Comparison of ENCODE assay signal across 8 mouse cellular contexts in the genomic region with DNA sequence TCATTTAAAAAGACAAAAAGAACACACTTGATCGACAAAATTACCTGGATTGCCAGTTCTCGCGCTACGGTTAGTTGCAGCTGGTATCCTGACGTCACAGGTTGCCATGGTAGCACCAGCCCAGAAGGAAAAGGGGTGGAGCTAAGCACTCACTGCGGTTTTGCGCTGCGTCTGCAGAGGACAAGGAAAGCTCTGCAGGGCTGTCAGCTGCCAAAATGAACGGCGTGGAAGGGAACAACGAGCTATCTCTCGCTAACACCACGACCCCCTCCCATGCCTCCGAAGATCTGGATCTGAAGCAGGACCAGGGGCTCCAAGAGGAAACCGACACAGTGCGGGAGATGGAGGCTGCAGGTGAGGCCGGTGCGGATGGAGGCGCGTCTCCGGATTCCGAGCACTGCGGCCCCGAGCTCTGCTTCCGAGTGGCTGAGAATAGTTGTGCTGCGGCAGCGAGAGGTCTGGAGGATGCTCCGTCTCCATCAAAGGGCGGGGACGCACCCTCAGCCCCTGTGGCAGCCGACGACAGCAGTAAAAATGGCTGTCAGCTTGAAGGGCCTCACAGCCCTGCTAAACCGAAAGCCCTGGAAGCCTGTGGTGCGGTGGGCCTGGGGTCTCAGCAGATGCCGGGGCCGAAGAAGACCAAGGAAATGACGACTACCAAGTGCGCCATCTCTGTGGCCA. TPM values are rescaled to one million over a fixed set of nuclear protein-coding genes. Genes with fewer than 3 reads are reported as not detected.
A peak's percentile ranks its signal among the peaks of the same experiment; 100 is the strongest.
DNase-seq lines count a peak whose midpoint lies in the region; ATAC-seq and TF ChIP-seq lines count a peak whose summit lies in the region.

A gene (plus strand): TSS at position 144 of the 681 bp plus-strand sequence.

- WGBS in forebrain, postnatal 0 days = 3% methylated on average over 38 of the region's 38 CpGs
- WGBS in lung, adult 2 months = 2% methylated on average over 38 of the region's 38 CpGs
- under 1% methylated on average over 38 of the region's 38 CpGs for WGBS in neural tube, embryonic 15.5 days

- H3K27me3 ChIP-seq in forebrain, postnatal 0 days (ENCODE audit: insufficient read depth, low read length) = no peaks in the 10 kb centered on the region
- no peaks in the 10 kb centered on the region for H3K27me3 ChIP-seq in neural tube, embryonic 15.5 days (replicated peaks)

- peak; percentile 99 for DNase-seq in MN1 (ENCODE audit: low spot score)
- DNase-seq in cerebellum, adult 8-10 months = peak; percentile 93
- DNase-seq in forebrain, postnatal 0 days = peak; percentile 98
- peak; percentile 92 for DNase-seq in heart, postnatal 4 days
- peak; percentile 94 to 96 for DNase-seq in layer of hippocampus, adult 2 months (ENCODE audit: low spot score in 2 of 2)
- peak; percentile 89 for DNase-seq in lung, adult 2 months
- peak; percentile 92 for DNase-seq in testis, postnatal 10 days (ENCODE audit: low spot score)

- H3K4me2 ChIP-seq in forebrain, postnatal 0 days (ENCODE audit: low read depth) = peak within 1 kb of the TSS; percentile 73
- peak within 1 kb of the TSS; percentile 86 for H3K4me2 ChIP-seq in neural tube, embryonic 15.5 days

- H3K9ac ChIP-seq in forebrain, postnatal 0 days = peak within 1 kb of the TSS; percentile 98
- peak within 1 kb of the TSS; percentile 95 for H3K9ac ChIP-seq in neural tube, embryonic 15.5 days (replicated peaks)

- H3K4me1 ChIP-seq in forebrain, postnatal 0 days (ENCODE audit: insufficient read depth) = peaks cover 20% of the 10 kb centered on the region
- peaks cover 3% of the 10 kb centered on the region; the same call in 1 of the 2 replicates for H3K4me1 ChIP-seq in lung, adult 2 months (ENCODE audit: control insufficient read depth, insufficient read depth, low read length)
- H3K4me1 ChIP-seq in neural tube, embryonic 15.5 days = peaks cover 40% of the 10 kb centered on the region

- H3K4me3 ChIP-seq in forebrain, postnatal 0 days (ENCODE audit: low read depth, low read length) = peak within 1 kb of the TSS; percentile 82
- peak within 1 kb of the TSS; percentile 88 for H3K4me3 ChIP-seq in layer of hippocampus, adult 2 months
- H3K4me3 ChIP-seq in lung, adult 2 months (replicated peaks; ENCODE audit: extremely low read depth, low read depth, low read length) = peak within 1 kb of the TSS; percentile 68
- peak within 1 kb of the TSS; percentile 79 for H3K4me3 ChIP-seq in neural tube, embryonic 15.5 days (replicated peaks)

- TF ChIP-seq POLR2A in lung, adult 2 months (IDR thresholded peaks at IDR 0.05; ENCODE audit: borderline replicate concordance, extremely low read depth, low read depth, low read length) = peak; percentile 82; the same call in 1 of the 2 replicates

- H3K27ac ChIP-seq in forebrain, postnatal 0 days (ENCODE audit: low read depth, low read length) = peak within 1 kb of the TSS; percentile 100
- H3K27ac ChIP-seq in layer of hippocampus, adult 2 months = peak within 1 kb of the TSS; percentile 100
- peak within 1 kb of the TSS; percentile 99 for H3K27ac ChIP-seq in neural tube, embryonic 15.5 days (replicated peaks)

- TF ChIP-seq CTCF in forebrain, postnatal 0 days (IDR thresholded peaks at IDR 0.05; ENCODE audit: low read depth) = peak; percentile 33
- TF ChIP-seq CTCF in layer of hippocampus, adult 2 months (conservative IDR thresholded peaks at IDR 0.05) = no peak
- TF ChIP-seq CTCF in lung, adult 2 months (IDR thresholded peaks at IDR 0.05; ENCODE audit: insufficient read depth, low read length) = no peak

- ATAC-seq in forebrain, postnatal 0 days = peak; percentile 99
- peak; percentile 99 for ATAC-seq in neural tube, embryonic 15.5 days (ENCODE audit: low FRiP score)

- H3K9me3 ChIP-seq in forebrain, postnatal 0 days (ENCODE audit: low read length) = no peaks in the 10 kb centered on the region
- no peaks in the 10 kb centered on the region for H3K9me3 ChIP-seq in neural tube, embryonic 15.5 days (replicated peaks)

- H3K36me3 ChIP-seq in forebrain, postnatal 0 days (ENCODE audit: insufficient read depth) = no peaks in the 10 kb centered on the region
- peaks cover 3% of the 10 kb centered on the region; the same call in 1 of the 2 replicates for H3K36me3 ChIP-seq in neural tube, embryonic 15.5 days

RNA-seq across cellular contexts. Expression of the gene that starts here (rescaled TPM):
- 400 and 473 TPM in 2 replicates for total RNA-seq in forebrain, postnatal 0 days (2014; rRNA removed)
- polyA plus RNA-seq in forebrain, postnatal 0 days (2015; fragmentation: Nextera tagmentation; extraction: Ambion mirVana) = 287 and 333 TPM in 2 replicates
- 10 to 100 TPM; 17.7 to 18.9 TPM for total RNA-seq in heart, postnatal 4 days (2021)
- total RNA-seq in layer of hippocampus, adult 2 months (2021) = 100 to 1,000 TPM; 348 to 365 TPM
- 7.2 and 13.0 TPM in 2 replicates for polyA plus RNA-seq in lung, adult 2 months (2012; rRNA removed)
- polyA plus RNA-seq in neural tube, embryonic 15.5 days (2015; fragmentation: Nextera tagmentation; extraction: Ambion mirVana) = 348 and 414 TPM in 2 replicates

Comparison
In these comparisons a context has a peak if more than half of its experiments do, and no peak if none do; other contexts are left out.
1. Peak in every context shown above with its lines: DNase-seq, ATAC-seq, H3K4me3 ChIP-seq and H3K27ac ChIP-seq.
2. RNA of the gene that starts here (total RNA-seq): 400 to 473 TPM in forebrain, postnatal 0 days and 348 to 365 TPM in layer of hippocampus, adult 2 months; 17.7 to 18.9 TPM in heart, postnatal 4 days; every median in the first group is over 10 times any median in the second.
3. RNA of the gene that starts here (polyA plus RNA-seq): 348 to 414 TPM in neural tube, embryonic 15.5 days and 287 to 333 TPM in forebrain, postnatal 0 days; 7.2 to 13.0 TPM in lung, adult 2 months; every median in the first group is over 10 times any median in the second.